Mouse (Mus musculus) MEL (cell line): ENCODE measurements around the gene Tango6. TPM values are rescaled to one million over a fixed set of nuclear protein-coding genes. Genes with fewer than 3 reads are reported as not detected.

ENCODE experiments used
- DNase-seq: peaks from one replicate; pipeline ENCODE4 v3.0.0; 2011; ENCODE audit warnings: low read depth, low spot score
- H3K27ac ChIP-seq: 2 replicates; pipeline ENCODE4 v1.5.1; 2012; ENCODE audit warnings: low read depth, mild to moderate bottlenecking, control low read depth, low read length, moderate library complexity; ENCODE audit not compliant: control insufficient read depth
- H3K27me3 ChIP-seq, 2 experiments: fragments of 150-350 bp in 1 of 2; sonication (generic) in 1 of 2; 2 replicates each; pipeline ENCODE4 v1.6.1; 2012; ENCODE audit warnings: low read length in 2 of 2, mild to moderate bottlenecking in 2 of 2, improper control_type of control experiment in 1 of 2, moderate library complexity in 1 of 2; ENCODE audit not compliant: insufficient read depth in 2 of 2, control insufficient read depth in 1 of 2
- H3K36me3 ChIP-seq, 2 experiments: 2 replicates each; pipeline ENCODE4 v1.6.1; 2012 to 2014; ENCODE audit warnings: low read length in 2 of 2, improper control_type of control experiment in 1 of 2, inconsistent platforms in 1 of 2, mild to moderate bottlenecking in 1 of 2; ENCODE audit not compliant: insufficient read depth in 2 of 2, control insufficient read depth in 1 of 2
- H3K4me1 ChIP-seq, 2 experiments: fragments of 150-350 bp in 1 of 2; sonication (generic) in 1 of 2; 2 replicates each; pipeline ENCODE4 v1.6.1; 2012; ENCODE audit warnings: low read length in 2 of 2, improper control_type of control experiment in 1 of 2, mild to moderate bottlenecking in 1 of 2; ENCODE audit not compliant: insufficient read depth in 2 of 2, control insufficient read depth in 1 of 2
- H3K4me3 ChIP-seq, 2 experiments: fragments of 150-350 bp in 1 of 2; sonication (generic) in 1 of 2; 2 replicates each; pipeline ENCODE4 v1.5.1; 2012; ENCODE audit warnings: low read depth in 2 of 2, low read length in 2 of 2, mild to moderate bottlenecking in 2 of 2, moderate library complexity in 2 of 2, control low read depth in 1 of 2, improper control_type of control experiment in 1 of 2; ENCODE audit not compliant: control insufficient read depth in 1 of 2, insufficient read depth in 1 of 2
- H3K79me2 ChIP-seq: 2 replicates; pipeline ENCODE4 v1.6.1; 2012; ENCODE audit warnings: mild to moderate bottlenecking, low read length, moderate library complexity; ENCODE audit not compliant: control insufficient read depth, poor library complexity, insufficient read depth
- H3K9ac ChIP-seq: 2 replicates; pipeline ENCODE4 v1.6.1; 2012; ENCODE audit warnings: low read depth, mild to moderate bottlenecking, control low read depth, low read length, moderate library complexity; ENCODE audit not compliant: control insufficient read depth, poor library complexity, severe bottlenecking
- H3K9me3 ChIP-seq: fragments of 150-350 bp; sonication (generic); replicated peaks from 2 replicates; pipeline ENCODE4 v1.6.1; 2012; ENCODE audit warnings: mild to moderate bottlenecking, low read length, improper control_type of control experiment, moderate library complexity; ENCODE audit not compliant: insufficient read depth
- BHLHE40 ChIP-seq: IDR thresholded peaks from 2 replicates; pipeline ENCODE4 v1.6.1; 2012; ENCODE audit warnings: low read depth, mild to moderate bottlenecking, inconsistent platforms, low read length, improper control_type of control experiment, borderline replicate concordance
- CHD1 ChIP-seq: IDR thresholded peaks from 2 replicates; pipeline ENCODE4 v1.6.1; 2012; ENCODE audit warnings: low read depth, mild to moderate bottlenecking, inconsistent platforms, low read length, improper control_type of control experiment
- CHD2 ChIP-seq: IDR thresholded peaks from 2 replicates; pipeline ENCODE4 v1.6.1; 2011; ENCODE audit warnings: low read length, improper control_type of control experiment
- CTCF ChIP-seq, 3 experiments: IDR thresholded peaks in 2 of 3; conservative IDR thresholded peaks in 1 of 3; 2 replicates each; pipeline ENCODE4 v1.5.1; 2011 to 2012; ENCODE audit warnings: low read length in 3 of 3, low read depth in 2 of 3, mild to moderate bottlenecking in 2 of 3, improper control_type of control experiment in 1 of 3, inconsistent platforms in 1 of 3, mixed read lengths in 1 of 3, moderate library complexity in 1 of 3; ENCODE audit not compliant: control insufficient read depth in 1 of 3, insufficient read depth in 1 of 3, poor library complexity in 1 of 3, severe bottlenecking in 1 of 3
- ELF1 ChIP-seq: IDR thresholded peaks from 2 replicates; pipeline ENCODE4 v1.6.1; 2014; ENCODE audit warnings: low read depth, mild to moderate bottlenecking, inconsistent platforms, low read length, improper control_type of control experiment, moderate library complexity
- EP300 ChIP-seq, 2 experiments: IDR thresholded peaks; 2 replicates each; pipeline ENCODE4 v1.6.1; 2011; ENCODE audit warnings: improper control_type of control experiment in 2 of 2, low read length in 2 of 2, low read depth in 1 of 2, mild to moderate bottlenecking in 1 of 2
- ETS1 ChIP-seq: IDR thresholded peaks from 2 replicates; pipeline ENCODE4 v1.6.1; 2012; ENCODE audit warnings: low read depth, mild to moderate bottlenecking, inconsistent platforms, low read length, improper control_type of control experiment, moderate library complexity
- GABPA ChIP-seq: IDR thresholded peaks from 2 replicates; pipeline ENCODE4 v1.6.1; 2012; ENCODE audit warnings: low read depth, mild to moderate bottlenecking, inconsistent platforms, low read length, improper control_type of control experiment, moderate library complexity
- KAT2A ChIP-seq: conservative IDR thresholded peaks from 2 replicates; pipeline ENCODE4 v1.6.1; 2012; ENCODE audit warnings: low read depth, low read length, improper control_type of control experiment, inconsistent platforms
- MXI1 ChIP-seq: IDR thresholded peaks from 2 replicates; pipeline ENCODE4 v1.6.1; 2011; ENCODE audit warnings: mild to moderate bottlenecking, low read depth, low read length, improper control_type of control experiment
- MYC ChIP-seq: IDR thresholded peaks from 2 replicates; pipeline ENCODE4 v1.6.1; 2011; ENCODE audit warnings: low read depth, mild to moderate bottlenecking, low read length, improper control_type of control experiment, moderate library complexity
- POLR2AphosphoS2 ChIP-seq: IDR thresholded peaks from 2 replicates; pipeline ENCODE4 v1.6.1; 2011; ENCODE audit warnings: low read length, improper control_type of control experiment
- RAD21 ChIP-seq: IDR thresholded peaks from 2 replicates; pipeline ENCODE4 v1.6.1; 2011; ENCODE audit warnings: mild to moderate bottlenecking, low read depth, low read length, improper control_type of control experiment
- RCOR1 ChIP-seq: IDR thresholded peaks from 2 replicates; pipeline ENCODE4 v1.6.1; 2012; ENCODE audit warnings: low read depth, mild to moderate bottlenecking, inconsistent platforms, low read length, improper control_type of control experiment
- SIN3A ChIP-seq: IDR thresholded peaks from 2 replicates; pipeline ENCODE4 v1.6.1; 2012; ENCODE audit warnings: low read length, improper control_type of control experiment, inconsistent platforms
- TCF12 ChIP-seq: IDR thresholded peaks from 2 replicates; pipeline ENCODE4 v1.6.1; 2014; ENCODE audit warnings: low read depth, mild to moderate bottlenecking, inconsistent platforms, low read length, improper control_type of control experiment, moderate library complexity
- USF2 ChIP-seq, 2 experiments: IDR thresholded peaks; 2 replicates each; pipeline ENCODE4 v1.6.1; 2011 to 2012; ENCODE audit warnings: improper control_type of control experiment in 2 of 2, low read length in 2 of 2, borderline replicate concordance in 1 of 2, inconsistent platforms in 1 of 2, low read depth in 1 of 2, mild to moderate bottlenecking in 1 of 2; ENCODE audit not compliant: insufficient read depth in 1 of 2
- ZMIZ1 ChIP-seq: IDR thresholded peaks from 2 replicates; pipeline ENCODE4 v1.6.1; 2012; ENCODE audit warnings: low read depth, mild to moderate bottlenecking, inconsistent platforms, low read length, improper control_type of control experiment, moderate library complexity
- polyA plus RNA-seq, 2 experiments: library from polyadenylated mRNA; stranded (reverse) in 1 of 2; unstranded in 1 of 2; fragments of >175 nt in 1 of 2; fragments of >200 nt in 1 of 2; gene quantifications; 2 replicates each; pipeline versions ENCODE4 v1.2.1 to v1.2.4; 2012; ENCODE audit warnings: low replicate concordance in 2 of 2, low read depth in 1 of 2; ENCODE audit not compliant: insufficient read length in 2 of 2, insufficient read depth in 1 of 2, missing spikeins in 1 of 2
- total RNA-seq: library from RNA; depleted of rRNA; stranded (reverse); fragments of 300-350 nt; gene quantifications from 2 replicates; pipeline ENCODE4 v1.2.3, GENCODE M21; 2012

The Tango6 gene
- total and polyA plus RNA-seq, 3 experiments = 3.0 to 6.1 TPM; not detected in 1

DNA sequence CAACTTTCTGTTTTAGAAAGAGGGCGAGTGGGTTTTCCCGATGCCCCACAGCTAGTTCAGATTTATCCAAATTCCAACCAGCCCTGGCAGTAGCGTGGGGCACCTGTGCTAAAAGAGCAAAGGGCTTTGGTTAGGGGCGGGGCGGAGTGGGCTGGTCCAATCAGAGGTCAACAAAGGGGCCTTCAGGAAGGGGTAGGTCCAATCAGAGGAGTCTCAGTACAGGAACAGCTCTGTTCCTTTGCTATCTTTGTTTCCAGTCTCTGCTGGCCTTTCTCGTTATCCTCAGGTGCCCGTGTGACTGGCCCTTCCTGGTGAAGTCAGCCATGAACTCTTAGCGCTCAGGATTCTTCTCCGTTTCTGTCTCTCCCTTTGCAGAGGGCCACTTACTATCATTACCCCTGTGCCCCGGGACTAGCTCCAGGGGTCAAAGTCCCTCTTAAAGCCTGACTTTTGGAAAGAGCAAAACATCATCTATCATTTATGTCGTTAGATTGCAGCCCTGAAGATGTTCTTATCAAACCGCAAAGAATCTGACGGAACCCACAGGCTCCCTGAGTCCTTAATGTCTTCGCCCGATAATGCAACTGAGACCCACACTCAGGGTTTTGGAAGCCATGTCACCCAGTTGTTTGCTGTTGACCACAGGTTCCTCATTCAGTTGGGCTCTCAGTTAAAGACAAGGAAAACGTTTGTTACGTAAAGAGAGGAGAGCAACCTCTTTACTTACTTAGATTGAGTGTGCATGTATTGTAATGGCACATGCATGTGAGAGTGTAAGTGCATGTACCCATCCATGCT, 49.3 kb upstream of the Tango6 start (continued):
- TF ChIP-seq ZMIZ1 (no peak), KAT2A (no peak), BHLHE40 (peak; percentile 60; the same call in 1 of the 2 replicates), ETS1 (peak; percentile 70), RAD21 (no peak), SIN3A (peak; percentile 73), CTCF (IDR thresholded peaks at IDR 0.05 in 2 of 3, conservative IDR thresholded peaks at IDR 0.05 in 1 of 3; ENCODE audit: control insufficient read depth in 1 of 3, insufficient read depth in 1 of 3, low read depth in 2 of 3, low read length in 3 of 3, poor library complexity in 1 of 3, severe bottlenecking in 1 of 3) (no peak), EP300 (IDR thresholded peaks at IDR 0.05; ENCODE audit: low read depth in 1 of 2, low read length in 2 of 2) (peak; percentile 93 to 96), CHD2 (no peak)

DNA sequence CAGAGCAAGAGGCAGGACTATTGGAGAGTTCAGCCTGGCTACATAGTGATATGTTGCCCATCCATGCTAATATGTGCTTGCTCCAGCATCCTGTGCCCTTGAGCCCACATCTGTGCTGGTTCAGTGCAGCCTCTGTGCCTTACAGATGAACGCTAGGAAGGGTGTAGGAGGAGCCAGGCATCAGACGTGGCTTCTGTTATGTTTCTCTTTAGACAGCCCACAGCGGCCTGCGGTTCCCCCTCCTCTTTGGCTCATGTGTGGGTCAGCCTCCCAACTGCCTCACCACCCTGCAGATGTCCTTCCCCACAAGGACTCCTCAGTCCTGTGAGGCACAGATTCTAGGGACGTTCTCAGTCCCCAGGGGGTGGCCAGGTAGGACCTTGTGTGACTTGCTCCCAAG, 47.6 kb upstream of the Tango6 start:
- no peak overlapping the region for H3K4me3 ChIP-seq

DNA sequence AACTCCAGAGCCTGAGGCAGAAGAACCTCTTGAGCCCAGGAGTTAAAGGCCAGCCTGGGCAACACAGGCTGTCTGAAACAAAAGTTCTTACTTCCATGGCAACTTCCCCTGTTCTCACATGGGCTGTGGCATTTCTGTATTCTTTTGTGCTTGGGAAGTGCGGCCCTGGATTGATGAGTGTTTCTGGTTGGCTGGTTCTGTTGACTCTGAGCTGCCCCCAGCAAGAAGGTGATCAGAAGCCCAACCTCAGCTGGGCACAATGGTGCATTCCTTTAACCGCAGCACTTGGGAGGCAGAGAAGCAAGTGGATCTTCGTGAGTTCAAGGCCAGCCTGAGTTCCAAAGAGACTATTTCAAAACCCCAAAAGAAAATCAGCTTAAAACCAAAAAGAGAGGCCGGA, 45.4 kb upstream of the Tango6 start:
- Histone ChIP-seq H3K27me3 (no peaks in the 10 kb centered on the region), H3K9ac (no peak overlapping the region), H3K4me1 (peaks cover 8 to 14% of the 10 kb centered on the region in 2 experiments), H3K36me3 (peaks cover 0 to 10% of the 10 kb centered on the region in 2 experiments; a peak in 2 of 4 replicates), H3K4me3 (no peak overlapping the region), H3K27ac (no peak overlapping the region), H3K79me2 (no peaks in the 10 kb centered on the region), H3K9me3 (no peaks in the 10 kb centered on the region)
- DNase-seq = no peak
- TF ChIP-seq KAT2A = no peak
- TF ChIP-seq RCOR1 = no peak

More for the DNA sequence above, 47.6 kb upstream of the Tango6 start:
- Histone ChIP-seq H3K36me3 (peaks cover 0 to 10% of the 10 kb centered on the region in 2 experiments; a peak in 2 of 4 replicates), H3K9ac (no peak overlapping the region), H3K27me3 (no peaks in the 10 kb centered on the region), H3K9me3 (no peaks in the 10 kb centered on the region), H3K79me2 (no peaks in the 10 kb centered on the region), H3K27ac (no peak overlapping the region), H3K4me1 (peaks cover 4 to 14% of the 10 kb centered on the region in 2 experiments)
- no peak for TF ChIP-seq POLR2AphosphoS2
- no peak for TF ChIP-seq GABPA
- no peak for TF ChIP-seq ELF1
- no peak for TF ChIP-seq MYC
- TF ChIP-seq MXI1 = no peak
- no peak for TF ChIP-seq TCF12
- no peak for TF ChIP-seq CHD1
- TF ChIP-seq USF2 (IDR thresholded peaks at IDR 0.05; ENCODE audit: borderline replicate concordance in 1 of 2, insufficient read depth in 1 of 2, low read depth in 1 of 2, low read length in 2 of 2) = no peak
- DNase-seq = no peak
